Mouse (Mus musculus): ENCODE data around the gene Rtn4.
"Not testable (repeated sequence)": the region's sequence is repeated elsewhere in the genome, so short reads cannot be mapped to it uniquely, and the experiment has no call there.

Gene Rtn4

DNA sequence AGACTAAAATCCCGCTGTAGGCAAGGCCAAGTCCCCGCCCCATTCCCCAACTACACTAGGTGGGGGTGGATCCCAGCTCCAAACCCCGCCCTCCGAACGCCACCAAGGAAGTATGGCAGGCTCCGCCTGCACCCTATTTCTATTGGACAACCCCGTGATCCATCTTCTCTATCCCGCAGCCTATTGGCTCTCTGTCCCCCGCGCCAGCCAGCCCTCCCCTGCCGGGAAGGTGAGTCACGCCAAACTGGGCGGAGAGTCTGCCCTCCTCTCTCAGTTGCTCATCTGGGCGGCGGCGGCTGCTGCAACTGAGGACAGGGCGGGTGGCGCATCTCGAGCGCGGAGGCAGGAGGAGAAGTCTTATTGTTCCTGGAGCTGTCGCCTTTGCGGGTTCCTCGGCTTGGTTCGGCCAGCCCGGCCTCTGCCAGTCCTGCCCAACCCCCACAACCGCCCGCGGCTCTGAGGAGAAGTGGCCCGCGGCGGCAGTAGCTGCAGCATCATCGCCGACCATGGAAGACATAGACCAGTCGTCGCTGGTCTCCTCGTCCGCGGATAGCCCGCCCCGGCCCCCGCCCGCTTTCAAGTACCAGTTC is at the start of gene Rtn4:
Rtn4 (plus strand) TSS at position 265 of the 590 bp plus-strand sequence.
- DNase-seq (ENCODE audit: low spot score in 2 of 2), result peak; percentile 94 to 96

DNA sequence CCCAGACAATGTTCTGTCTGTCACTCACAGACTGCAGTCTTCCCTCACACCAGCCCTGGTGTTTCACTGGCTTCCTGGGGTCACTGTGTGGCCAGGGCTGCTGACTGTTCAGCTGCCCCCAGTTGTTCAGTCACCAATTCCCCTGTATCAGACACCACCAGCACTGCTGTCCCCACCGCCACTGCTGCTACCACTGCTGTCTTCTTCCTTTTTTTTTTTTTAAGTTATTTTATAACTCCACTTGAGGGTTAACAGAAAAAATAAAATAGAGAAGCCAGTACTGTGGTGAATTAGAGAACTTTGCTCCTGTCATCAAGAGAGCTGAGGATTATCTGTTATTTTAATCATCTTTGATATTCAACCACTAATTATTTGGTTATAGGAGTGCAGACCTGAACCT is 48.3 kb upstream of the Rtn4 start:
- DNase-seq (ENCODE audit: low spot score in 2 of 2), result no peak

GRCm38 (mm10) chr11:29645411-29646066 is 47.2 kb upstream of the Rtn4 start:
- DNase-seq (ENCODE audit: low spot score in 2 of 2), result no peak

DNA sequence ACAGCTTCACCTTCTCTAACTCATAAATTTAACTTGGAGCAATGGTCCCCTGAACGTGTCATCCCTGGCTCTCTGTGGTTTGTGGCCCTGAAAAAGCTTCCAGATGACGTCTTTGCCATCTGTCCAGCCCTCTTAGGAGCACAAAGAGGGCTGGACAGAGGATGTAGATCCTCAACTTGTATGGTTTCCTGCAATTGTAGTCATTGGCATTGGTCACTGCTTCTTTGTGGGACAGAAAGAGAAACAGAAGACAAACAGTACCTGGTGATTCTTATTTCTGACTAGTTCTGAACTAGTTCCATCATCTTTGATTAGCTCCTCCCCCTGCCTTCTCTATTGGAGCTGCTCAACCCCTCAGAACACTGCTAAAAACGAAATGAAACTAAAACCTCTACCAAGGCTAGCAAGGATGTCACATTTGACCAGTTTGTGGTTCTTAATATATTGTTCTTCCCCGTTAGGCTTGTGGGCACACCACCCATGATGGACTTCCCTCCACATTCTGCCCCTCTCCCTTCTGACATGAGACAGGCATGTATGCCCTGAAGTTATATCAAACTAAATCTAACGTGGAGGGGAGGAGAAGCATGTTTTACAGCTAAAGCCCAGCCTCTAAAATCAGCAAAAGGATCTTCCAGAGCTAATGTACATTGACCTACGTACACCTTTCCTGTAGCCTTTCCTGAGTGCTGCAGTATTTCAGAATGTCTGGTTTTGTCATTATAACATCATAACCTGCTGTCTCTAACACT is 45.0 kb upstream of the Rtn4 start:
- DNase-seq (ENCODE audit: low spot score in 2 of 2), result no peak

- not testable (repeated sequence) for DNase-seq (ENCODE audit: low spot score in 2 of 2)
Measured at GRCm38 (mm10) chr11:29655381-29655780, 37.4 kb upstream of the Rtn4 start.

- DNase-seq (ENCODE audit: low spot score in 2 of 2), result no peak
Measured at GRCm38 (mm10) chr11:29660740-29661139, 32.0 kb upstream of the Rtn4 start.

DNA sequence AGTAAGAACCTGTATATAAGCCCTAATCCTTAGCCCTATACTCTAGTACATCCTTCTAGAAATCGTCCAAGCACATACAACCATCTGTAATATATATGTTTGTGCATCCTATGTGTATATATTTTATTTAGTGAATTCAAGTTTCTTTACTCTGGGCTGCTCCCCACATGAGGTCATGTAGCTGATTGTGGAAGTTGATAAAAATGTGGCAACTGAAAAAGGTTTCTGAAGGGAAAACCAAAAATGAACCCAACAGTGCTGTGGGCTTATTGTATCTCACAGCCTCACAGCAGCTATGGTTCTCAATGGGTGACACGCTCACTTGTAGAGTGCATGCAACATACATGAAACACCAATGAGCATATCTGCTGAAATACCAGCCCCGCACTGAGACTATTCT is 25.1 kb upstream of the Rtn4 start:
- DNase-seq (ENCODE audit: low spot score in 2 of 2), result no peak

DNA sequence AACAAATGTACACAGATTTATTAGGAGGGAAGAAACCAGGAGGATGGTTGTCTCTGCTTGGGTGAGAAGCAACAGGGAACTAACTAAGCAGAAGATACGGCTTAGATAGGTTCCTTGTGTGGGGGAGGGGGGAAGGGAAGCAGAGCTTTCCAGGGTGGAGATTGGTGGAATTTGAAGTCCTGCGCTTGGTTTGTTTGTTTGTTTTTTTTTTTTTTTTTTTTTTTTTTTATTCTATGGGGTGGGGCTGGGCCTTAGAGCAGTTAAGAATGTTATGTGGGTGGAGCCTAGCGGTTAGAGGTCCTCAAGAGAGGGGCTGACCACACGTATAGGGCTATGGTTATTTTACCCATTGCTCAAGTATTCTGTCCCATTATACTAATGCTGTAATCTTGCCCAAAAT is 23.0 kb upstream of the Rtn4 start:
- no peak for DNase-seq (ENCODE audit: low spot score in 2 of 2)

DNA sequence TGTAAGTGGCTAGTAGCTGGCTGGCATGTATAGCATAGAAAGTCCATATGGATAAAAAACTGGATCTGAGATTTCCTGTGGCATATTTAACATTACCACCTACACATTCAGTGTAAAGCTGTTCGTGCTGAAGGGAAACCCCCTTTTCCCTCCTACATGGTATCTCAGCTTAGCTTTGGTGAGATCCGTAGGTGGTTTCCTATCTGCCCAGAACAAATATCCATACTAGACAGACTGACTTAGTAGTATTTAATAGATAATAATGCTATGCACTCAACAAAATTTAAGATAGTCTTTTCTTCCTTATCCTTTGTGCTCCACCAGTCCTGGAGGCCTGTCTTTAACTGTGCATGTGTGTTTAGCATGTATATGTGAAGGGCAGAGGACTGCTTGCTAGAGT is 19.4 kb upstream of the Rtn4 start:
- DNase-seq (ENCODE audit: low spot score in 2 of 2), result no peak

GRCm38 (mm10) chr11:29676718-29677117 is 16.0 kb upstream of the Rtn4 start:
- no peak for DNase-seq (ENCODE audit: low spot score in 2 of 2)

DNA sequence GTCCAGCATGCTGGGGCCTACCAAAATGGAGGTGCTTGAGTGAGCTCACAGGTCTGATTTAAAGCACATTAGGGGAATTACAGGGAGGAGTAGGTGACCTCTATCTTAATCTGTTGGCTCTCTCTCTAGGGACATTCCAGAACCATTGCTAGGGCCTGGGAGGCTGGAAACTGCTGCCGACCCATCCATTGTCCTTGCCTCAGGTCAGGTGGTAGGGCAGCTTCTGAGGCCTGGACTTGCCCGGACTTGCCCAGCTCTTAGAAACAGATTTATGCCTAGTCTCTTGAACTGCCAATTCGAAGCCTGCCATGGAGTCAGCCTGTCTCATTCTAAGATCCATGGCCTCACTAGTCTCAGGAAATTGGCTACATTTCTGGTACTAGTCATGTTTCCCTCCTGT is 12.8 kb upstream of the Rtn4 start:
- no peak for DNase-seq (ENCODE audit: low spot score in 2 of 2)

DNA sequence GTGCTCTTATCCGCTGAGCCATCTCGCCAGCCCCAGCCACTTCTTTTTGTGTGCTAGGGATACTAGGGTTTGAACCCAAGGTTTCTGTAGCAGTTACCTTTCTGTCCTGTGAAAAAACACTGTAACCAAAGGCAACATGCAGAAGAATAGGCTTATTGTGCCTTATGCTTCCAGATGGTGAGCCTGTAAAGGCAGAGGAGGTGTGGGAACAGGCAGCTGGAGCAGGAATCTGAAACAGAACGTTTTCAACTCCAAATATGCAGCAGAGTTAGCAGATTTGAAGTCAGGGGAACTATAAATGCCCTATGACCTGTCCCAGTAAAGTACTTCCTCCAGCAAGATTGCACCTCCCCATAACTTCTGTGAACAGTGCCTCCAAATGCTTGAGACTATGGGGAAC is 12.0 kb upstream of the Rtn4 start:
- no peak for DNase-seq (ENCODE audit: low spot score in 2 of 2)

DNA sequence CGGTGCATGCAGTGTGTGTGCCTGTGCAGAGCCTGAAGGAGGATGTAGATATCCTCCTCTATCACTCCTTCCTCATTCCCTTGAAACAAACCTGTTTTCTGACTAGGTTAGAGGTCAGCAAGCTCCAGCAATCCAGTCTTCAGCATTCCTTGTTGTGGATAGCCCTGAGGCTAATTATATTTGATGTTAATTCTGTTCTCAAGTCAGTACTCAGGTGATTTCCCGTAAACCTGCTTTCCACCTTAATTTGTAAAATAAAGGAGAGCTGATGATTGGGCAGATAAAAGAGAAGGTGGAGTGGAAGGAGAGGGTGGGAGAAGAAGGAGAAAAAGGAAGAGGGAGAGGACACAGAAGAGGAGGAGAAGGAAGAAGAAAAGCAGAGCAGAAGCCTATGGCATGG is 8.5 kb upstream of the Rtn4 start:
- DNase-seq (ENCODE audit: low spot score in 2 of 2), result no peak

- no peak for DNase-seq (ENCODE audit: low spot score in 2 of 2)
Measured at GRCm38 (mm10) chr11:29686176-29686575, 6.6 kb upstream of the Rtn4 start.

DNA sequence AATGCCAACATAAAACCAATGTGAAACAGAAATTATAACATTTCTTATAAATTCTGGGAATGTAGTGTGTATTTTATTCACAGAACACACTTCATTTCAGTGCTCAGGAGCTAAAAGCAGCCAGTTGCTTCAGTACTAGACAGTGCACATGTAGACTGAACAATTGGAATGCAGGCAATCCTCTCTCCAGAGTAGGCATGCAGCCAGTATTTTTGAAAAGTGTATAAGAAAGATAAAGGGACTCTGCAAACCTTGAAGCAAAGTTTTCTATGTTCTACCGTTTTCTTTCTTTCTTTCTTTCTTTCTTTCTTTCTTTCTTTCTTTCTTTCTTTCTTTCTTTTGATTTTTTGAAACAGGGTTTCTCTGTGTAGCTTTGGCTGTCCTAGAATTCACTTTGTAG is 1.2 kb upstream of the Rtn4 start:
- DNase-seq (ENCODE audit: low spot score in 2 of 2), result no peak

GRCm38 (mm10) chr11:29692111-29692682 is 550 bp upstream of the Rtn4 start:
- no peak for DNase-seq (ENCODE audit: low spot score in 2 of 2)

- peak; percentile 78 to 84 for DNase-seq (ENCODE audit: low spot score in 2 of 2)
Measured at GRCm38 (mm10) chr11:29693576-29694410, 1.0 kb downstream of the Rtn4 start.

DNA sequence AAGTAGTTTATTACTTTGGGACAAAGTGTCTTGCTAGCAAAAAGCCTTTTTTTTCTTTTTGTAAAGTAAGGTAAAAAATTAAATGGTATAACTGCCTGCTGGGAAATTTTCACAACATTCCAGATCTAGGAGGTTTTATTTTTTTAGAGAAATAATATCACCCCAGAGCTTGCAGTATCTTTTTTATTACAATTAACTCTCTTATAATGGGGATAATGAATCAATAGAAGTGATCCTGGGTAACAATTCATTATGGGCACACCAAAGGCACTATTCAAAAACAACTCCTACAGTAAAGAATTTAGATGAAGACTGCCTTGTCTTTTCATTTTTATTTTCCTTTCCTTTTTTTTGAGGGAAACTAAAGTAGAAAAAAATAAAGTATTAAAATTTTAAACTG is 2.0 kb downstream of the Rtn4 start:
- DNase-seq (ENCODE audit: low spot score in 2 of 2), result no peak

- DNase-seq (ENCODE audit: low spot score in 2 of 2), result no peak
Measured at GRCm38 (mm10) chr11:29702721-29703120, 10.0 kb downstream of the Rtn4 start.

DNA sequence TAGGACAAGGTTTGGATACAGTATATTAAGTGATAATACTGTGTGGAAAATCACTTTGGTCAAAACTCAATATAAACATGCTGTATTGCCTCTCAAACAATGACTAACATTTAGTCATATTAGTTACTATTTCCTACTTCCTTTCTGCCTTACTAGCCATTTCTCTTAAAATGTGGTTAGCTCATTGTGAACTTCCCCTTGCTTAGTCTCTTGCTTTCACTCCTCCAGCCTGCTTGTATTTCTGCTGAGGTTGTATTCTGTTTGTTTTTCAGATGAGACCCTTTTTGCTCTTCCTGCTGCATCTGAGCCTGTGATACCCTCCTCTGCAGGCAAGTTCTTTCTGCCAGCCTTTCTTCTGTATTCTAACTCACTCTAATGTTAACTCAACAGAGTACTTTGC is 12.5 kb downstream of the Rtn4 start:
- no peak for DNase-seq (ENCODE audit: low spot score in 2 of 2)

- no peak for DNase-seq (ENCODE audit: low spot score in 2 of 2)
Measured at GRCm38 (mm10) chr11:29706845-29707244, 14.1 kb downstream of the Rtn4 start.

DNA sequence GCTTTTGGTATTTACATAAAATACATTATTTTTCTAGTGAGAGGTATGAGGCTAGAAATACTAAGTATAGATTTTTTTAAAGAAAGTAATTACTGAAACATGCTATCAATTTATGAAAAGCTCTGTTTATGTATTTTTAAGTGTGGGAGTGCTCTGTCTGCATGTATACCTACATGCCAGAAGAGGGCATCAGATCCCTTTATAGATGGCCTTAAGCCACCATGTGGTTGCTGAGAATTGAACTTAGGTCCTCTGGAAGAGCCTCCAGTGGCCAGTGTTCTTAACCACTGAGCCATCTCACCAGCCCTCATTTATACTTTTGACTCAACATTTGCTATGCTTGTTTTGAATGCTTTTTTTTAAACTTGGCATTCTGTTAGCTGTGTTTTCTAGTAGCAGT is 16.8 kb downstream of the Rtn4 start:
- DNase-seq (ENCODE audit: low spot score in 2 of 2), result no peak

All from frontal cortex, postnatal 14 days (tissue).